Mouse (Mus musculus) testis, adult 2 months (tissue): ENCODE measurements around the gene 3110082I17Rik. TPM values are rescaled to one million over a fixed set of nuclear protein-coding genes. Genes with fewer than 3 reads are reported as not detected.

Experiments
- H3K27ac ChIP-seq: fragments of 200-500 bp; 2 replicates; pipeline ENCODE4 v1.5.1; 2012; ENCODE audit warnings: low read depth, low read length; ENCODE audit not compliant: control insufficient read depth, insufficient read depth
- H3K27me3 ChIP-seq: fragments of 200-500 bp; 2 replicates; pipeline ENCODE4 v1.6.1; 2012; ENCODE audit warnings: mild to moderate bottlenecking, low read length, moderate library complexity; ENCODE audit not compliant: control insufficient read depth, insufficient read depth
- H3K36me3 ChIP-seq: fragments of 200-500 bp; 2 replicates; pipeline ENCODE4 v1.6.1; 2012; ENCODE audit warnings: mild to moderate bottlenecking, low read length; ENCODE audit not compliant: control insufficient read depth, insufficient read depth
- H3K4me1 ChIP-seq: fragments of 200-500 bp; 2 replicates; pipeline ENCODE4 v1.6.1; 2012; ENCODE audit warnings: low read length; ENCODE audit not compliant: control insufficient read depth, insufficient read depth
- H3K4me3 ChIP-seq: fragments of 200-500 bp; 2 replicates; pipeline ENCODE4 v1.5.1; 2012; ENCODE audit warnings: low read depth, mild to moderate bottlenecking, low read length, moderate library complexity, mixed read lengths; ENCODE audit not compliant: control insufficient read depth
- CTCF ChIP-seq: fragments of 200-500 bp; IDR thresholded peaks from 2 replicates; pipeline ENCODE4 v1.5.1; 2012; ENCODE audit warnings: low read depth, mild to moderate bottlenecking, inconsistent platforms, low read length, moderate library complexity; ENCODE audit not compliant: control insufficient read depth, insufficient read depth, insufficient replicate concordance
- POLR2A ChIP-seq: fragments of 200-500 bp; IDR thresholded peaks from 2 replicates; pipeline ENCODE4 v1.6.1; 2012; ENCODE audit warnings: low read depth, mild to moderate bottlenecking, inconsistent platforms, low read length, moderate library complexity; ENCODE audit not compliant: control insufficient read depth
- polyA plus RNA-seq: library from polyadenylated mRNA; depleted of rRNA; stranded (reverse); fragments of >200 nt; gene quantifications from 2 replicates; pipeline ENCODE4 v1.2.3, GENCODE M21; 2012; rRNA removed

Gene 3110082I17Rik
- polyA plus RNA-seq, 1 experiment: 14.9 TPM

DNA sequence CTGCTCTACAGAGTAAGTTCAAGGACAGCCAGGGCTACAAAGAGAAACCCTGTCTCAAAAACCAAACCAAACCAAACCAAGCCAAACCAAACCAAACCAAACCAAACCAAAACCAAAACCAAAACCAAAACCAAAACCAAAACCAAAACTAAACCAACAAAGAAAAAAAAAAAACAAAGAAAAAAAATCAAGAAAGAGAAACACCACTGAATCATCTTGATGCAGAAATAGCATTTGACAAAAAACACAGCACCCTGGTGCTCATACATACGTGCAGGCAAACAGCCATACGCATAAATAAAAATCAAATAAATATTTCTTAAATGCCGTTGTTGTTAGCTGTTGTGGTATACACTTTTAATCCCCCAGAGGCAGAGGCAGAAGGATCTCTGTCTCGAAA is 149.8 kb downstream of the 3110082I17Rik start:
- Histone ChIP-seq H3K4me1 (peaks cover 12% of the 10 kb centered on the region), H3K27me3 (no peaks in the 10 kb centered on the region), H3K36me3 (no peaks in the 10 kb centered on the region), H3K4me3 (no peak overlapping the region), H3K27ac (no peak overlapping the region)
- TF ChIP-seq POLR2A (no peak), CTCF (no peak)

DNA sequence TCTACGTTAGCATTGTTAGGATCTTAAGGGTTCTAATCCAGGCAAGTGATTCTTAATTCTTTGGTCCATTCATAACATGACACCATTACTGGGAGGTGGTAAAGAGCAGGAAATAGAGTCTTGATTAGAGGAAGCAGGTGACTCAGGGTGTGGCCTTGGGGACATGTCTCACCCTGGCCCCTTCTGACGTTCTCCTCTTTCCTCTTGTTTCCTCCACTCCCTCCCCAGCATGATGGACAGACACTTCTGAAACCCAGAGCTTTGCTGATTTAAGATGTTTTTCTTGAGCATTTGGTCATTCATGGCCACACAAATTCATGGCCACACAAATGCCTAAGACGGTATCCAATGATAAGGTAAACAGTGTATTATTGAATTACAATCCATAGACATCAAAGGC is 150.4 kb downstream of the 3110082I17Rik start:
- no peaks in the 10 kb centered on the region for H3K36me3 ChIP-seq
- H3K27me3 ChIP-seq: no peaks in the 10 kb centered on the region
- no peak for TF ChIP-seq POLR2A
- TF ChIP-seq CTCF: no peak
- H3K4me3 ChIP-seq: no peak overlapping the region
- H3K4me1 ChIP-seq: peaks cover 12% of the 10 kb centered on the region
- no peak overlapping the region for H3K27ac ChIP-seq

Other genes starting within 250 kb of the 3110082I17Rik start
- gene Get4, start 208.2 kb downstream of the 3110082I17Rik start, polyA plus RNA-seq: 117 and 150 TPM in 2 replicates
- gene Adap1, start 134.9 kb downstream of the 3110082I17Rik start, polyA plus RNA-seq: 7.8 and 8.7 TPM in 2 replicates
- gene Cox19, start 109.1 kb downstream of the 3110082I17Rik start, polyA plus RNA-seq: 42.2 and 49.9 TPM in 2 replicates
- gene Cyp2w1, start 107.9 kb downstream of the 3110082I17Rik start, polyA plus RNA-seq: 0.07 TPM in 1 of 2 replicates, not detected in the other
- 1.2 TPM in 2 replicates for gene Gpr146, start 82.8 kb downstream of the 3110082I17Rik start, polyA plus RNA-seq
- 0.12 TPM in 1 of 2 replicates, not detected in the other for gene C130050O18Rik, start 55.2 kb downstream of the 3110082I17Rik start, polyA plus RNA-seq
- gene Gper1, start 37.4 kb downstream of the 3110082I17Rik start, polyA plus RNA-seq: 0.27 and 0.43 TPM in 2 replicates
- gene Zfand2a, start 24.0 kb upstream of the 3110082I17Rik start, polyA plus RNA-seq: 7.8 and 9.0 TPM in 2 replicates
- gene Uncx, start 83.0 kb upstream of the 3110082I17Rik start, polyA plus RNA-seq: not detected in 2 replicates